Mouse (Mus musculus): ENCODE measurements around the gene Gtf2h2. TPM values are rescaled to one million over a fixed set of nuclear protein-coding genes. Genes with fewer than 3 reads are reported as not detected.

The Gtf2h2 gene
- polyA plus RNA-seq (2015; fragmentation: Nextera tagmentation; extraction: Ambion mirVana), result 65.2 and 65.4 TPM in 2 replicates

GRCm38 (mm10) chr13:100492061-100492787 is at the start of gene Gtf2h2:
Gene Gtf2h2 (minus strand): TSS chr13:100492579.
- H3K9me3 ChIP-seq, result no peaks in the 10 kb centered on the region
- H3K4me1 ChIP-seq, result peaks cover 9% of the 10 kb centered on the region
- H3K36me3 ChIP-seq, result peaks cover 16% of the 10 kb centered on the region
- no peaks in the 10 kb centered on the region for H3K27me3 ChIP-seq
- peak within 1 kb of the TSS; percentile 73 for H3K4me2 ChIP-seq
- under 1% methylated on average over 51 of the region's 51 CpGs for WGBS
- H3K4me3 ChIP-seq, result peak within 1 kb of the TSS; percentile 85
- H3K9ac ChIP-seq, result peak within 1 kb of the TSS; percentile 85
- H3K27ac ChIP-seq, result peak within 1 kb of the TSS; percentile 80
- peak; percentile 79 for ATAC-seq (ENCODE audit: borderline replicate concordance, extremely low read depth, low FRiP score, low TSS enrichment)

GRCm38 (mm10) chr13:100536149-100536548 is 43.8 kb upstream of the Gtf2h2 start:
- no peaks in the 10 kb centered on the region for H3K9me3 ChIP-seq
- 72% methylated on average over 3 of the region's 3 CpGs for WGBS
- no peak overlapping the region for H3K27ac ChIP-seq
- no peaks in the 10 kb centered on the region for H3K27me3 ChIP-seq
- H3K4me3 ChIP-seq, result no peak overlapping the region
- ATAC-seq (ENCODE audit: borderline replicate concordance, extremely low read depth, low FRiP score, low TSS enrichment), result no peak
- no peak overlapping the region for H3K4me2 ChIP-seq
- no peak overlapping the region for H3K9ac ChIP-seq
- H3K36me3 ChIP-seq, result 0 out of 2 replicates have a peak, but pooled peaks cover 3% of the 10 kb centered on the region
- no peaks in the 10 kb centered on the region for H3K4me1 ChIP-seq

GRCm38 (mm10) chr13:100532788-100533365 is 40.5 kb upstream of the Gtf2h2 start:
- Histone ChIP-seq H3K4me1 (no peaks in the 10 kb centered on the region), H3K27ac (0 out of 2 replicates have a peak overlapping the region, but pooled peaks have one; percentile 15), H3K9ac (no peak overlapping the region), H3K4me3 (no peak overlapping the region), H3K9me3 (no peaks in the 10 kb centered on the region), H3K4me2 (no peak overlapping the region), H3K36me3 (no peaks in the 10 kb centered on the region), H3K27me3 (no peaks in the 10 kb centered on the region)
- no peak for ATAC-seq (ENCODE audit: borderline replicate concordance, extremely low read depth, low FRiP score, low TSS enrichment)
- WGBS, result 22% methylated on average over 6 of the region's 6 CpGs

DNA sequence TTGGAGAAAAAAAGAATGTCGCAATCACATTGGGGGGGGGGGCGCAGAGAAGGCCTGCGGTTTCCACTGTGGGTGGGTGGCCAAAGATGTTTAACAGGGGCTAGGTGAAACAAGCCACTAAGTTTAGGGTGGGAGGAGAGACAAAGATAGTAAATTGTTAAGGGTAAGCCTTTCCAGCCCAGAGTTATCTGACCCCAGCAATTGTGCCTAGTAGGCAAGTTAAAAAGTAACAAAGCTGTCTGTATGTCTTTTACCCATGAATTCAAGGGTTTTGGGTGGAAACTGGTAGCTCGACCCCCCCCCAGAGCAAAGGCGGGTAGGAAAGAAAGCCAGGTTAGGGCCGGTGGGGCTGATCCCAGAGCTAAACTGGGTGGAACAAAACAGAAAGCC is 34.3 kb upstream of the Gtf2h2 start:
- Histone ChIP-seq H3K36me3 (no peaks in the 10 kb centered on the region), H3K9me3 (no peaks in the 10 kb centered on the region), H3K27ac (0 out of 2 replicates have a peak overlapping the region, but pooled peaks have one; percentile 20), H3K27me3 (no peaks in the 10 kb centered on the region), H3K4me1 (no peaks in the 10 kb centered on the region), H3K9ac (no peak overlapping the region), H3K4me3 (no peak overlapping the region), H3K4me2 (no peak overlapping the region)
- ATAC-seq (ENCODE audit: borderline replicate concordance, extremely low read depth, low FRiP score, low TSS enrichment), result no peak
- 70% methylated on average over 6 of the region's 6 CpGs for WGBS

- no peak for ATAC-seq (ENCODE audit: borderline replicate concordance, extremely low read depth, low FRiP score, low TSS enrichment)
- H3K27me3 ChIP-seq, result no peaks in the 10 kb centered on the region
- H3K9me3 ChIP-seq, result no peaks in the 10 kb centered on the region
- no peak overlapping the region for H3K4me2 ChIP-seq
- H3K4me1 ChIP-seq, result no peaks in the 10 kb centered on the region
- no peak overlapping the region for H3K4me3 ChIP-seq
- H3K36me3 ChIP-seq, result no peaks in the 10 kb centered on the region
- WGBS, result 66% methylated on average over 6 of the region's 6 CpGs
- H3K27ac ChIP-seq, result 0 out of 2 replicates have a peak overlapping the region, but pooled peaks have one; percentile 20
- H3K9ac ChIP-seq, result no peak overlapping the region
Measured at GRCm38 (mm10) chr13:100525935-100526648, 33.7 kb upstream of the Gtf2h2 start.

DNA sequence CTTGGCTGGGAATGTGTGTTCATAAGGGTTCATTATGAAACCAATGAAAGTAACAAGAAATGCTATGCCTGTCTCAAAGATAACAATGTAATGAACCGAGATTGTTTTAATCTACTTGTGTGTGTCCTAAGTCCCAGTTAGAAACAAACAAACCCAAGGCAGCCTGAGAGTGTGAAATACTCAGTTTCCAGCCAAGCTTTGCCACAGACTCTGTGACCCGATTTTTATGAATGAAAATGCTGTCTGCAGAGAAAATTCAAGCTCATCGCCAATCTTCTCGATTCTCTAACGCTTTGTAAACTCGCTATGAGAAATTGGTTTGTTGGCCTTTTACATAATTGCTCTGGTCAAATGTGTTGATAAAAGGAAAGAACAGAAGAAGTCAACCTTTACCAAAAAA is 32.5 kb upstream of the Gtf2h2 start:
- Histone ChIP-seq H3K9me3 (no peaks in the 10 kb centered on the region), H3K36me3 (no peaks in the 10 kb centered on the region)
- 88% methylated on average over 6 of the region's 6 CpGs for WGBS

DNA sequence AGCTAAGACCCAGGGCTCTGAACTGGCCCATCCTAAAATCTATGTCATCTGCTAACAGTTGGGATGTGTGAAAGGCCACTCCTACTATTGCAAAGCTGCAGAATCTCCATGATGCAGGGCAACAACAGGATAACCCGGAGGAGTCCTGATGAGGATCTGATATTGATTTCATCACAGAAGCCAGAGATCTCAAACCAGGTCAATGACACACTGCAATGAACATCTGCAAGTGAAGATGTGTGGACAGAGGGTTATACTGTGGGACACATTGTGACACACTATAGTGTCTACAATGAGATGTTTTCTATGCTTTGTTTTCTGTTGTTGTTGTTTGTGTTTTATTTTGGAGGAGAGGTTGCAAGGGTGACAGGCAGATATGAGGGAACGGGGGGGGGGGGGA is 31.3 kb upstream of the Gtf2h2 start:
- Histone ChIP-seq H3K36me3 (no peaks in the 10 kb centered on the region), H3K4me1 (no peaks in the 10 kb centered on the region), H3K27ac (no peak overlapping the region), H3K27me3 (no peaks in the 10 kb centered on the region), H3K4me2 (no peak overlapping the region), H3K9ac (no peak overlapping the region), H3K4me3 (no peak overlapping the region), H3K9me3 (no peaks in the 10 kb centered on the region)
- no peak for ATAC-seq (ENCODE audit: borderline replicate concordance, extremely low read depth, low FRiP score, low TSS enrichment)
- WGBS, result 82% methylated on average over 2 of the region's 2 CpGs

More for the DNA sequence above, 32.5 kb upstream of the Gtf2h2 start:
- Histone ChIP-seq H3K4me3 (no peak overlapping the region), H3K4me1 (no peaks in the 10 kb centered on the region), H3K9ac (no peak overlapping the region), H3K4me2 (no peak overlapping the region), H3K27me3 (no peaks in the 10 kb centered on the region), H3K27ac (no peak overlapping the region)
- ATAC-seq (ENCODE audit: borderline replicate concordance, extremely low read depth, low FRiP score, low TSS enrichment), result no peak

DNA sequence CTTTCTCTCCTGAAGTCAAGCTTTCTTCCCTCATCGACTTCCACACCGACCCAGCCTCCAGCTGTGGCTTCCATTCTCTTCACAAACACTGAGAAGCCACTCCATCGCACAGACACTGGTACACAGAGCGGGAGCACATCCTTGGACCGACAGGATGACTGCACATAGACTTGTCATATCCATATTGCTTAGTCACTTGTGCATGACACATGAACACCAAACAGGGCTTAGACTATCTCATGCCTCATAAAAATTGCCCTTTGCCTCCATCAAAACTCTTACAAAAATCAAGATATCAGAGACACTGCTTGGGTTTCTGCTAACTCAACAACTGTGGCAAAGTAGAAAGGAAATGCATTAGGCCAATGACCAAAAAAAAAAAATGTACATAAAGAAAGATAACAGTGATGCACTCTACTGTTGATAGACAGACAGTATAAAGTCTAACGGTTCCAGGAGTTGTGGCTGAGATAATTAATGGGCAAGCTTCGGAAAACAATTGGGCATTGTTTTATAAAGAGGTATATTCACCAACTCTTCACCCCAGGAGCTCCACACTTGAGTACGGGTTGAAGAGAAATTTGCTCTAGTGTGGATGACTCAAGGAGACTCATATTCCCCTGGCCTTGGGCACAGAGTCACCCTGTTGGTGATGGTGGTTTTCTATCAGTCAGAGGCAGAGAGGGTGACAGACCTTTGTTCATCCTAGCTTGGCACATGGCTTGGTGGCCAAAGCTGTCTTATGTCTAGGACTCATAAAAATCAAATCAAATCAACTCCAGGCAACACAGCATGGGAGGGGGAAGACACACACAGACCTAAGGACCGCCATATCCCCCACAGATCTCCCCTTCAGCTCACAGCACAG is 29.6 kb upstream of the Gtf2h2 start:
- H3K27ac ChIP-seq, result no peak overlapping the region
- no peaks in the 10 kb centered on the region for H3K9me3 ChIP-seq
- 74% methylated on average over 9 of the region's 9 CpGs for WGBS
- ATAC-seq (ENCODE audit: borderline replicate concordance, extremely low read depth, low FRiP score, low TSS enrichment), result no peak
- H3K4me3 ChIP-seq, result no peak overlapping the region
- no peak overlapping the region for H3K9ac ChIP-seq
- H3K4me2 ChIP-seq, result no peak overlapping the region
- H3K4me1 ChIP-seq, result no peaks in the 10 kb centered on the region; the same call in 1 of the 2 replicates
- H3K27me3 ChIP-seq, result no peaks in the 10 kb centered on the region
- no peaks in the 10 kb centered on the region for H3K36me3 ChIP-seq

- WGBS, result 74% methylated on average over 2 of the region's 2 CpGs
- H3K27me3 ChIP-seq, result no peaks in the 10 kb centered on the region
- ATAC-seq (ENCODE audit: borderline replicate concordance, extremely low read depth, low FRiP score, low TSS enrichment), result no peak
- peaks cover 3% of the 10 kb centered on the region; the same call in 1 of the 2 replicates for H3K4me1 ChIP-seq
- no peaks in the 10 kb centered on the region for H3K9me3 ChIP-seq
- no peak overlapping the region for H3K27ac ChIP-seq
- H3K36me3 ChIP-seq, result no peaks in the 10 kb centered on the region
- H3K4me2 ChIP-seq, result no peak overlapping the region
- H3K4me3 ChIP-seq, result no peak overlapping the region
- H3K9ac ChIP-seq, result no peak overlapping the region
Measured at GRCm38 (mm10) chr13:100519162-100519561, 26.8 kb upstream of the Gtf2h2 start.

DNA sequence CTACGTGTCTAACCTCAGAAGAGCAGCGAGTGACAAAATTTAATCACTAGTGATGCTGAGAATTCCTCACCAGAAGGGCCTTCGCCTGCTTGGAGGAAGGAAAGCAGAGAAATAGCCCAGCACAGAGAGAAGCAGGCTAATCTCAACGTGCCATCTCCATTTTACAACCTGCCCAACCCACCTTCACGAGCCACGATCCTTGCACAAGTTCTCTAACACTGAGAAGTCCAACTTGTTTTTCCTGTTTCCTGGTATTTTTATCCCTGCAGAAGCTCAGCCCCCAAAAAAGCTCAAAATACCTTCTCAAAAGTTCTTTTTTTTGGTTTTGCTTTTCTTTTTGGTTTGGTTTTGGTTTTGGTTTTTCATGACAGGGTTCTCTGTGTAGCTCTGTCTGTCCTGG is 25.8 kb upstream of the Gtf2h2 start:
- H3K9me3 ChIP-seq, result no peaks in the 10 kb centered on the region
- H3K4me3 ChIP-seq, result no peak overlapping the region
- H3K36me3 ChIP-seq, result no peaks in the 10 kb centered on the region
- WGBS, result 65% methylated on average over 6 of the region's 6 CpGs
- H3K4me1 ChIP-seq, result peaks cover 3% of the 10 kb centered on the region; the same call in 1 of the 2 replicates
- no peak for ATAC-seq (ENCODE audit: borderline replicate concordance, extremely low read depth, low FRiP score, low TSS enrichment)
- no peak overlapping the region for H3K9ac ChIP-seq
- no peak overlapping the region for H3K4me2 ChIP-seq
- H3K27me3 ChIP-seq, result no peaks in the 10 kb centered on the region
- no peak overlapping the region; the same call in 1 of the 2 replicates for H3K27ac ChIP-seq

DNA sequence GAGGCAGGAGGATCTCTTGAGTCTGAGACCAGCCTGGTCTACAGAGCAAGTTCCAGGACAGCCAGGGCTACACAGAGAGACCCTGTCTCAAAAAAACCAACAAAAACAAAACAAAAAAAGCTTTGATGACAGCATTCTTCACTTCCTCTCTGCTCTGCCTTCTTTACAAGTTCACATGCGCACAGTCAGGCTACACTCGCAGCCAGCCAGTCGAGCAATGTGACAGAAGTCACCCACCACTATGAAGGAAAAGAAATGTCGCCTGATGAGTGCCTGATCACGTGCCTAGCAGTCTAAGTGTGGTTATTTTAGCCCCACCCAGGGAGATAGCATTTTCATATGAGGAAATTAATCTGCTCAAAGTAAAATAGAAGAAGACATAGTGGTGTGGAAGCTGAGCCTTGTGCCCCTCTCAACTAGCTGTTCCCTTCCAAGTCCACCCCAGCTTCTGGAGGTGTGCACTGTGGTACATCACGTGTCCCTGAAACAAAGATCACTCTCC is 25.3 kb upstream of the Gtf2h2 start:
- Histone ChIP-seq H3K4me3 (no peak overlapping the region), H3K4me1 (peaks cover 3% of the 10 kb centered on the region; the same call in 1 of the 2 replicates), H3K36me3 (no peaks in the 10 kb centered on the region), H3K9ac (no peak overlapping the region), H3K9me3 (no peaks in the 10 kb centered on the region), H3K27me3 (no peaks in the 10 kb centered on the region), H3K4me2 (no peak overlapping the region), H3K27ac (no peak overlapping the region; the same call in 1 of the 2 replicates)
- 74% methylated on average over 6 of the region's 6 CpGs for WGBS
- no peak for ATAC-seq (ENCODE audit: borderline replicate concordance, extremely low read depth, low FRiP score, low TSS enrichment)

All from lung, embryonic 15.5 days (tissue).